Mouse (Mus musculus): ENCODE results near the gene Anp32e. TPM values are rescaled to one million over a fixed set of nuclear protein-coding genes. Genes with fewer than 3 reads are reported as not detected.
"Not testable (repeated sequence)": the region's sequence is repeated elsewhere in the genome, so short reads cannot be mapped to it uniquely, and the experiment has no call there.

Gene Anp32e
- polyA plus RNA-seq, 1 experiment from 2014 or later: 185 TPM

DNA sequence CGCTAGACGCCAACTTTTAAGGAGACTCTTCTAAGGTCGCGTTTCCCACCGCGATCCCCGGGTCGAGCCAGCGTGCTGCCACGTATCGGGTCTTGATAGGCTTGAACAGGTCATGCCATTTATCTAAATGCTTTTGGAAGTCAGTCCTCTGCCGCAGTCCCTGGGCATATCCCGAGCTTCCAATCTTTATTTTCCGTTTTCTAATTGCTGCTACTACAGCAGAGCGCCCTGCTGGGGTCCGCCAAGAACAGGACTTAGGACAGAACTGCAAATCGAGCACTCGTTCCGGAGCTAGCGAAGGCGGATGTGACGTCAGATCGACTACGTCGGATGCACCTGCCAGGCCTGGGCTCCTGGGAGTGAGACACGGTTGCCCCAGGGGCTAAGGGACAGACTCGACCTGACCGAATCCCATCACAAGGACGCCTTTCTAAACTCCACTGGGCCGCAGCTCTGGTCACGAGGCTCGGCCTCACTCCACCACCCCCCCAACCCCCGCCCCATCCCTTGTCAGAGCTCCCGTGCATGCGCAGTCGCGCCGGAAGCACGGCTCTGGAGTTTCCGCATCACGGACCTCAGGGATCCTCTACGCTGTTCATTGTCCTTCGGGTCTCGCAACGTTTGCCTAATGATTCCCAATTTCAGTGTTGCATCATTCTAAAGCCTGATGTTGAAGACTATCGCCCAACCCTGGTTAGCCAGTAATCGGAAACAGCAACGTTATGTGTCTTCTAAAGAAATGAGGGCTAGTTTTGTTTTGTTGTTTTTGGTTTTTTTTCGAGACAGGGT lies 21.9 kb downstream of the Anp32e start:
- Histone ChIP-seq H3K4me3 (peak overlapping the region; percentile 69), H3K36me3 (peaks cover 28% of the 10 kb centered on the region), H3K27me3 (replicated peaks) (no peaks in the 10 kb centered on the region), H3K9me3 (replicated peaks) (no peaks in the 10 kb centered on the region), H3K27ac (peak overlapping the region; percentile 86), H3K4me2 (peak overlapping the region; percentile 72), H3K4me1 (peaks cover 53% of the 10 kb centered on the region), H3K9ac (peak overlapping the region; percentile 73)
- WGBS (ENCODE audit: insufficient replicate concordance): under 1% methylated on average over 48 of the region's 49 CpGs
- peak; percentile 92 for ATAC-seq

DNA sequence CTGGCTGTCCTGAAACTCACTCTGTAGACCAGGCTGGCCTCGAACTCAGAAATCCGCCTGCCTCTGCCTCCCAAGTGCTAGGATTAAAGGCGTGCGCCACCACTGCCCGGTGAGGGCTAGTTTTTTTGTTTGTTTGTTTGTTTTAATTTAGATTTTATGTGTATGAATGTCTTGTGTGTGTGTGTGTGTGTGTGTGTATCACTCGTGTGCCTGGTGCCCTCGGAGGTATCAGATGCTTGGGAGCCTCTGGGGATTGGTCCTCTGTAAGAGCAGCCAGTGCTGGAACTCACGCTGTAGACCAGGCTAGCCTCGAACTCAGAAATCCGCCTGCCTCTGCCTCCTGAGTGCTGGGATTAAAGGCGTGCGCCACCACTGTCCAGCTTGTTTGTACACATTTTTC lies 22.5 kb downstream of the Anp32e start:
- not testable (repeated sequence) for ATAC-seq; H3K27me3 ChIP-seq (replicated peaks); H3K9me3 ChIP-seq (replicated peaks)
- peak overlapping the region; percentile 69 for H3K4me3 ChIP-seq
- peak overlapping the region; percentile 73 for H3K9ac ChIP-seq
- H3K4me1 ChIP-seq: peaks cover 59% of the 10 kb centered on the region
- peaks cover 22% of the 10 kb centered on the region for H3K36me3 ChIP-seq
- H3K4me2 ChIP-seq: peak overlapping the region; percentile 72
- H3K27ac ChIP-seq: peak overlapping the region; percentile 86
- WGBS (ENCODE audit: insufficient replicate concordance): 59% methylated on average over 12 of the region's 12 CpGs

DNA sequence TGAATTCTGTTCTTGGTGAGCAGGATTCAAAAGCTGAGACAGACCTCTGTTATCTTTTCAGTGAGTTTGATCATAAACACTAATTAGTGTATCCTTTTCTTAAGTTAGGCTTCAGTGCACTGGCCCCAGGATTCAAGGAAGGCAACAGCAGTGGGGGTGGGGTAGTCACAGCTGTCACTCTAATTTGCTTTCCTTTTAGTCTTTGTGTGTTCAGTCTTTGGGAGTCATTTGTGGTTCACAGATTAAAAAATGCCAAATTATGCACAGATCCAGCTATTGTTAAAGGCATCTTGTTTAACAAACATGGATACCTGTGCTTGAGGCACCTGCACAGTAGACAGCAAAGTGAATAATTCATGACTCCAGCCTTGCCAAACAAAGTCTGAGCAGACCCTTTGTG lies 24.0 kb downstream of the Anp32e start:
- Histone ChIP-seq H3K27ac (no peak overlapping the region), H3K4me1 (peaks cover 70% of the 10 kb centered on the region), H3K9ac (no peak overlapping the region; the same call in 1 of the 2 replicates), H3K36me3 (0 out of 2 replicates have a peak, but pooled peaks cover 10% of the 10 kb centered on the region), H3K9me3 (replicated peaks) (no peaks in the 10 kb centered on the region), H3K27me3 (replicated peaks) (no peaks in the 10 kb centered on the region), H3K4me3 (no peak overlapping the region), H3K4me2 (no peak overlapping the region)
- ATAC-seq: no peak

- H3K4me1 ChIP-seq: peaks cover 69% of the 10 kb centered on the region
- H3K27ac ChIP-seq: no peak overlapping the region
- H3K4me3 ChIP-seq: no peak overlapping the region
- no peaks in the 10 kb centered on the region for H3K9me3 ChIP-seq (replicated peaks)
- 0 out of 2 replicates have a peak, but pooled peaks cover 5% of the 10 kb centered on the region for H3K36me3 ChIP-seq
- no peak for ATAC-seq
- WGBS (ENCODE audit: insufficient replicate concordance): 67% methylated on average over 3 of the region's 3 CpGs
- no peak overlapping the region; the same call in 1 of the 2 replicates for H3K9ac ChIP-seq
- H3K4me2 ChIP-seq: no peak overlapping the region
- no peaks in the 10 kb centered on the region for H3K27me3 ChIP-seq (replicated peaks)
These were observed 24.5 kb downstream of the Anp32e start for GRCm38 (mm10) chr3:95953522-95953921.

- H3K9me3 ChIP-seq (replicated peaks); H3K27me3 ChIP-seq (replicated peaks); ATAC-seq; H3K36me3 ChIP-seq; H3K9ac ChIP-seq; H3K4me2 ChIP-seq; H3K4me3 ChIP-seq: not testable (repeated sequence)
- Histone ChIP-seq H3K4me1 (peaks cover 57% of the 10 kb centered on the region), H3K27ac (0 out of 2 replicates have a peak overlapping the region, but pooled peaks have one; percentile 10)
- WGBS (ENCODE audit: insufficient replicate concordance): 80% methylated on average over 12 of the region's 12 CpGs
These were observed 25.7 kb downstream of the Anp32e start for GRCm38 (mm10) chr3:95954648-95955173.

DNA sequence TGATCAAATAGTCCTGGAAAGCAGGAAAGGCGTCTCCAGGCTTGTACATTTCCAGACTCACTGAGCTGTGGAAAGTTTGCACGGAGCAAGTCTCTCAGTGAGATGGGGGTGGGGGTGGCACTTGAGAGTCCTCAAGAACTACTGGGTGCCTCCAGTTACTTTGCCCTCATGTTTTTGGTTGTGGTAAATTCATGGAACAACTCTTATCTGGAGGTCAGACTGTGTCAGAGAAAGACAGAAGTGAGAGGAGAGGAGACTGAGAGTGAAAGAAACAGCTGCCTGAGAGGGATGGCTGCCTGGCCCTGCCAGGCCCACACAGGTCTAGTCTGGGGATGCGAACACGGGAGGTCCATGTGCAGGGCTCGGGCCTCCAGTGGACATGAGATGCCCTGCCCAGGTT lies 26.3 kb downstream of the Anp32e start:
- H3K4me1 ChIP-seq: peaks cover 52% of the 10 kb centered on the region
- H3K9ac ChIP-seq: no peak overlapping the region
- no peak overlapping the region for H3K4me3 ChIP-seq
- no peak for ATAC-seq
- 79% methylated on average over 5 of the region's 5 CpGs for WGBS (ENCODE audit: insufficient replicate concordance)
- no peaks in the 10 kb centered on the region for H3K9me3 ChIP-seq (replicated peaks)
- H3K4me2 ChIP-seq: no peak overlapping the region
- H3K27ac ChIP-seq: 0 out of 2 replicates have a peak overlapping the region, but pooled peaks have one; percentile 10
- H3K27me3 ChIP-seq (replicated peaks): no peaks in the 10 kb centered on the region
- H3K36me3 ChIP-seq: no peaks in the 10 kb centered on the region

DNA sequence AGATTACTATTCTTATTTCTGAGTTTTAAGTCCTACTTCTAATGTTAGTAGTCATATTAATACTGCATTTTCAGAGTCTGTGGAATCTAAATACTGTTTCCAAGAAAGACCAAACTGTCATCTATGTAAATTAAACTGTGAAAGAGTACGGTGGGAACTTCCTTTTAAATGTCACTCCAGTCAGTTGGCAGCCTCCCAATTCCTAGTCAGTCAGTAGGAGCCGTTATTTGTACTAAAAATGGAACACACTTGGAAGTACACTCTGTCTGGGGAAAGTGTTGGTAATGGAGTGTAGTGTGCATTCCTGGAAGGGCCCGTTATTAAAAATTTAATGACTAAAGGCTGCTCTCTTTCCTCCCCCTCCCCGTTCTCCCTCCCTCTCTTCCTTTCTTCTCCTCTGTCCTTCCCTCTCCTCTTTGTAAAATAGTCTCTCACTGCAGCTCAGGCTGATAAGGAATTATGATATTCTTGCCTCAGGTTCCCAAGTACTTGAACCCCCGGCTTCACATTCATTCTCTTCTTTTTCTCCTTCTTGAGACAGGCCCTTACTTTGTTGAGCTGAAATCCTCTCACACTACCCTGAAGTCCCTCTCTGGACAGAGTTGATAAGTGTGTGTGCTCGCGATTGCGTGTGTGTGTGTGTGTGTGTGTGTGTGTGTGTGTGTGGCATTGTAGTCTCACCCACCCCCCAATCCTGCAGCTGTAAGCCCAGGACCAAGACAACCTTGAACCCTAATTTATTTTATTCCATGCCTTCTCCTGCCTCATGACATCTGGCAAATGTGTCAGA lies 28.5 kb downstream of the Anp32e start:
- no peak overlapping the region for H3K9ac ChIP-seq
- H3K4me3 ChIP-seq: no peak overlapping the region
- WGBS (ENCODE audit: insufficient replicate concordance): 38% methylated on average over 8 of the region's 8 CpGs
- no peak overlapping the region for H3K4me2 ChIP-seq
- H3K4me1 ChIP-seq: peaks cover 43% of the 10 kb centered on the region
- 0 out of 2 replicates have a peak, but pooled peaks cover 9% of the 10 kb centered on the region for H3K27me3 ChIP-seq (replicated peaks)
- H3K9me3 ChIP-seq (replicated peaks): no peaks in the 10 kb centered on the region
- peak; percentile 58; the same call in 1 of the 2 replicates for ATAC-seq
- H3K27ac ChIP-seq: no peak overlapping the region; the same call in 1 of the 2 replicates
- no peaks in the 10 kb centered on the region for H3K36me3 ChIP-seq

DNA sequence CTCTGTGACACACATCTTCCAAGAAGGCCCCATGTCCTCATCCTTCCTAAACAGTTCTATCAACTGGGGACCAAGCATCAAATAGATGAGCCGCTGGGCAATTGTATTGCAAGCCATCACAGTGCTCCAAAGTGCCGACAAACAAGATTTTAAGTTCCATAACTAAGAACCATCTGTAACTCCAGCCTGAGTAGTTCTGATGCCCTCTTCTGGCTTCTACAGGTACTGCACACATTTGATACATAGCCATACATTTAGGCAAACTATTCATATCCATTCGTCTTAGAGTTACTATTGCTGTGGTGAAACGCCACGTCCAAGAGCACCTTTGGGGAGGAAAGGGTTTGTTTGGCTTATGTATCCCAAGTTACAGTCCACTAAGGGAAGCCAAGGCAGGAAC lies 30.0 kb downstream of the Anp32e start:
- H3K27ac ChIP-seq: no peak overlapping the region
- WGBS (ENCODE audit: insufficient replicate concordance): 62% methylated on average over 5 of the region's 5 CpGs
- H3K4me2 ChIP-seq: no peak overlapping the region
- H3K4me1 ChIP-seq: peaks cover 38% of the 10 kb centered on the region
- H3K9ac ChIP-seq: no peak overlapping the region
- H3K36me3 ChIP-seq: no peaks in the 10 kb centered on the region
- H3K4me3 ChIP-seq: no peak overlapping the region
- 0 out of 2 replicates have a peak, but pooled peaks cover 9% of the 10 kb centered on the region for H3K27me3 ChIP-seq (replicated peaks)
- no peaks in the 10 kb centered on the region for H3K9me3 ChIP-seq (replicated peaks)
- no peak for ATAC-seq

GRCm38 (mm10) chr3:95959807-95960206 lies 30.8 kb downstream of the Anp32e start:
- WGBS (ENCODE audit: insufficient replicate concordance): 91% methylated on average over 1 of the region's 1 CpGs

DNA sequence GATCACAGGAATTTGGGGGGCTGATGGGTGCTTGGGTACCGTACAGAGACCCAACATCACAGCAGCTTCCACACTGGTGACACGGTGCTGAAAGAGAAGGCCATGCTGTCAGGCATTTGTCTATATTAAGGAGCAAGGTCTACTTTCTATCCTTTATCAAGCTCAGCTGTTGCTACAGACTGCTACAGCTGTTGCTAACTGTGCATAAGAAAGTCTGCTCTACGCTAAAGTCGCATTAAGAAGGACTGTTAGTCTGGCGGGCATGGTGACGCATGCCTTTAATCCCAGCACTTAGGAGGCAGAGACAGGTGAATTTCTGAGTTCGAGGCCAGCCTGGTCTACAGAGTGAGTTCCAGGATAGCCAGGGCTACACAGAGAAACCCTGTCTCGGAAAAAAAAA lies 33.1 kb downstream of the Anp32e start:
- not testable (repeated sequence) for H3K9ac ChIP-seq; H3K36me3 ChIP-seq; H3K27ac ChIP-seq; H3K9me3 ChIP-seq (replicated peaks); H3K4me2 ChIP-seq; ATAC-seq; H3K4me3 ChIP-seq
- 0 out of 2 replicates have a peak, but pooled peaks cover 18% of the 10 kb centered on the region for H3K27me3 ChIP-seq (replicated peaks)
- 71% methylated on average over 8 of the region's 8 CpGs for WGBS (ENCODE audit: insufficient replicate concordance)
- H3K4me1 ChIP-seq: peaks cover 20% of the 10 kb centered on the region

More at GRCm38 (mm10) chr3:95959807-95960206, 30.8 kb downstream of the Anp32e start:
- no peak overlapping the region for H3K4me2 ChIP-seq
- H3K9me3 ChIP-seq (replicated peaks): no peaks in the 10 kb centered on the region
- H3K9ac ChIP-seq: no peak overlapping the region
- ATAC-seq: no peak
- H3K4me3 ChIP-seq: no peak overlapping the region
- H3K27ac ChIP-seq: no peak overlapping the region
- 0 out of 2 replicates have a peak, but pooled peaks cover 9% of the 10 kb centered on the region for H3K27me3 ChIP-seq (replicated peaks)
- no peaks in the 10 kb centered on the region for H3K36me3 ChIP-seq
- H3K4me1 ChIP-seq: peaks cover 35% of the 10 kb centered on the region

GRCm38 (mm10) chr3:95963230-95963629 lies 34.2 kb downstream of the Anp32e start:
- no peak overlapping the region for H3K9ac ChIP-seq
- H3K36me3 ChIP-seq: no peaks in the 10 kb centered on the region
- 0 out of 2 replicates have a peak, but pooled peaks cover 18% of the 10 kb centered on the region for H3K27me3 ChIP-seq (replicated peaks)
- peaks cover 9% of the 10 kb centered on the region; the same call in 1 of the 2 replicates for H3K4me1 ChIP-seq
- H3K9me3 ChIP-seq (replicated peaks): no peaks in the 10 kb centered on the region
- H3K4me2 ChIP-seq: no peak overlapping the region
- no peak for ATAC-seq
- 39% methylated on average over 2 of the region's 2 CpGs for WGBS (ENCODE audit: insufficient replicate concordance)
- H3K4me3 ChIP-seq: no peak overlapping the region
- H3K27ac ChIP-seq: no peak overlapping the region
